Mouse (Mus musculus) thymus, adult 2 months (tissue): Measurements from ENCODE around the gene Slc31a2. TPM values are rescaled to one million over a fixed set of nuclear protein-coding genes. Genes with fewer than 3 reads are reported as not detected.
A peak's percentile ranks its signal among the peaks of the same experiment; 100 is the strongest.

ENCODE experiments used
- DNase-seq: peaks from one replicate; pipeline ENCODE4 v3.0.0; 2021
- H3K27ac ChIP-seq: fragments of 200-500 bp; 2 replicates; pipeline ENCODE4 v1.5.1; 2012; ENCODE audit warnings: low read length, control low read depth; ENCODE audit not compliant: control insufficient read depth, insufficient read depth
- H3K27me3 ChIP-seq: fragments of 200-500 bp; 2 replicates; pipeline ENCODE4 v1.6.1; 2012; ENCODE audit warnings: mild to moderate bottlenecking, low read length, moderate library complexity, mixed read lengths; ENCODE audit not compliant: control insufficient read depth, insufficient read depth
- H3K36me3 ChIP-seq: fragments of 200-500 bp; 2 replicates; pipeline ENCODE4 v1.6.1; 2012; ENCODE audit warnings: mild to moderate bottlenecking, low read length, moderate library complexity; ENCODE audit not compliant: control insufficient read depth, insufficient read depth
- H3K4me1 ChIP-seq: fragments of 200-500 bp; replicated peaks from 2 replicates; pipeline ENCODE4 v1.6.1; 2012; ENCODE audit warnings: low read length; ENCODE audit not compliant: control insufficient read depth, insufficient read depth
- H3K4me3 ChIP-seq: fragments of 200-500 bp; 2 replicates; pipeline ENCODE4 v1.5.1; 2012; ENCODE audit warnings: mild to moderate bottlenecking, low read length, control low read depth, moderate library complexity; ENCODE audit not compliant: control insufficient read depth, insufficient read depth
- CTCF ChIP-seq: fragments of 200-500 bp; IDR thresholded peaks from 2 replicates; pipeline ENCODE4 v1.5.1; 2012; ENCODE audit warnings: mild to moderate bottlenecking, control low read depth, low read length, moderate library complexity, borderline replicate concordance; ENCODE audit not compliant: control insufficient read depth, poor library complexity, insufficient read depth; ENCODE audit errors: extremely low read depth
- POLR2A ChIP-seq: fragments of 200-500 bp; IDR thresholded peaks from 2 replicates; pipeline ENCODE4 v1.6.1; 2012; ENCODE audit warnings: mild to moderate bottlenecking, low read length, control low read depth, moderate library complexity; ENCODE audit not compliant: control insufficient read depth, poor library complexity, insufficient read depth; ENCODE audit errors: extremely low read depth
- WGBS: fragments of 180-500 bp; shearing (Covaris S2); methylation state at CpG from one replicate; pipeline ENCODE4 v1.1.7; 2018; 5-methylcytosine and 5-hydroxymethylcytosine counted together
- polyA plus RNA-seq: library from polyadenylated mRNA; depleted of rRNA; stranded (reverse); fragments of >200 nt; gene quantifications from 2 replicates; pipeline ENCODE4 v1.2.3, GENCODE M21; 2012; rRNA removed

Slc31a2 gene
- 19.0 and 21.6 TPM in 2 replicates for polyA plus RNA-seq

DNA sequence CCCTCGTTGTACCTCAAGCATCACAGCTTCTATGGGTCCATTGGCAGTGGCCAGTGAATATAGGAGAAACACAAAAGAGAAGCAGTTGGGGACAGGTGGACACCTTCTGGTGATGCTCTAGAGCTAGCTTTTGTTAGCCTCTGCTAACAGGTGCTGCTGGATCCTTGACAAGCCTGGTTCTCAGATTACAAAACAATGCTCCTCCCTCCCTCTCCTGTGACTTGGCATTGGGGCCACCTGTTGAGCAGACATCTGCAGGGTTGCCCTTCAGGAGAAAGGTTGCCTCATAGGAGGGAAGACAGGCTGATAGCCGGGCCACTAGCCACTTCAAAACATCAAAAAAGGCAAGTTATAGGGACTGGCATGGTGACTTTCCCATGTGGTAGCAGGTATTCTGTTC is at the start of gene Slc31a2:
Slc31a2 (plus strand) TSS at position 287 of the 400 bp plus-strand sequence.
- H3K4me3 ChIP-seq, result no peak within 1 kb of the TSS
- no peak for DNase-seq
- H3K4me1 ChIP-seq, result no peaks in the 10 kb centered on the region; the same call in none of the 2 replicates
- TF ChIP-seq CTCF (no peak), POLR2A (no peak)
- no peaks in the 10 kb centered on the region for H3K27me3 ChIP-seq
- 44% methylated on average over 2 of the region's 2 CpGs for WGBS
- H3K36me3 ChIP-seq, result no peaks in the 10 kb centered on the region
- no peak within 1 kb of the TSS for H3K27ac ChIP-seq

DNA sequence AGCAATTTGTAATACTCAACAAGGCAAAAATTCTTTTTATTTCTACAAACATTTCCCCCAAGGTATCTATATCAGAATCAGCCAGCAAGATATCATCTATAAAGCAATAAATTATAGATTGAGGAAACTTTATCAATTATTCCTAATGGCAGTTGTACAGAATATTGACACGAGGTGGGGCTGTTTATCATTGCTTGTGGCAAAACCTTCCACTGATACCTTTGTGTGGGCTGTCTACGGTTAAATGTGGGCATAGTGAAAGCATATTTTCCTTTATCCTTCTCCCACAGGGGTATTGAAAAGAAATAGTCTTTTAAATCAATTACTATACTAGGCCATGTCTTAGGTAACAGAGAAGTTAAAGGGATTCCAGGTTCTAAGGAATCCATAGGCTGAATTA is 48.9 kb upstream of the Slc31a2 start:
- no peak overlapping the region for H3K4me3 ChIP-seq
- no peak for TF ChIP-seq CTCF
- no peak for TF ChIP-seq POLR2A
- H3K27me3 ChIP-seq, result no peaks in the 10 kb centered on the region
- WGBS, result 82% methylated on average over 2 of the region's 2 CpGs
- DNase-seq, result no peak
- H3K4me1 ChIP-seq, result no peaks in the 10 kb centered on the region
- no peaks in the 10 kb centered on the region for H3K36me3 ChIP-seq
- H3K27ac ChIP-seq, result no peak overlapping the region

DNA sequence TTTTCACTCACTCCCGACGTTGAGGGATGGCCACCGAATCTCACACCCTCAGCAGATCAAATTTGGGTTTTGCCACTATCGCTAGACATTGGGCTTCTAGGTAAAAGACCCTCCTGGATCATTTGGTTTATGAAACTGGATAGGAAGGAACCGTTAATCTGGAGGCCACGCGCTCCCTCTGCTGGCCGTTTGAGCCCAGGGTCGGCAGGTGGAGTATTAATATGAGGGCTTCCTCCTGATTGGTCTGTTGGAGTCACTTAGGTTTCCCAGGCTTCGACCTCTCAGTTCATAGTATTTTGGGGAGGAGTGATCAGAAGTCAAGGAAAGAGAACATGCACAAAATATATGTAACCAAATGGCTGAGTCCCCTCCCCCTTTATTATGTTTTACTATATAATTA is 34.0 kb upstream of the Slc31a2 start:
- Histone ChIP-seq H3K4me1 (no peaks in the 10 kb centered on the region), H3K36me3 (no peaks in the 10 kb centered on the region), H3K27me3 (no peaks in the 10 kb centered on the region), H3K27ac (no peak overlapping the region), H3K4me3 (no peak overlapping the region)
- TF ChIP-seq CTCF (no peak), POLR2A (no peak)
- peak; percentile 11 for DNase-seq
- 41% methylated on average over 10 of the region's 10 CpGs for WGBS

DNA sequence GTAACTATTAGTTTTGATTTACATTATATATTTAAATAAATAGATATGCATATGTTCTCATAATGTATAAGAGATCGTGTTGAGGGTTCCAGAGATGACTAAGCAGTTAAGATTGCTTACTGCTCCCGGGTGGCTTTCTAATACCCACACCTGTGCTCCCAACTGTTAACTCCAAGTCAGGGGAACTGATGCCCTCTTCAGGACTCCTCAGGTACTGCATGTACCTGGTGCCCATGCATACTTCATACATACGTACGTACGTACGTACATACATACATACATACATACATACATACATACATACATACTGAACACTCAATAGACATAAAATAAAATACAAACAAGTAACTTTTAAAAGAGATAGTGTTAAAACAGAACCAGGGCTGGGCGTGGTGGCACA is 32.9 kb upstream of the Slc31a2 start:
- Histone ChIP-seq H3K4me3 (no peak overlapping the region), H3K27ac (no peak overlapping the region), H3K27me3 (no peaks in the 10 kb centered on the region), H3K36me3 (no peaks in the 10 kb centered on the region), H3K4me1 (no peaks in the 10 kb centered on the region)
- no peak for TF ChIP-seq POLR2A
- no peak for TF ChIP-seq CTCF
- peak; percentile 14 for DNase-seq
- 84% methylated on average over 7 of the region's 7 CpGs for WGBS

DNA sequence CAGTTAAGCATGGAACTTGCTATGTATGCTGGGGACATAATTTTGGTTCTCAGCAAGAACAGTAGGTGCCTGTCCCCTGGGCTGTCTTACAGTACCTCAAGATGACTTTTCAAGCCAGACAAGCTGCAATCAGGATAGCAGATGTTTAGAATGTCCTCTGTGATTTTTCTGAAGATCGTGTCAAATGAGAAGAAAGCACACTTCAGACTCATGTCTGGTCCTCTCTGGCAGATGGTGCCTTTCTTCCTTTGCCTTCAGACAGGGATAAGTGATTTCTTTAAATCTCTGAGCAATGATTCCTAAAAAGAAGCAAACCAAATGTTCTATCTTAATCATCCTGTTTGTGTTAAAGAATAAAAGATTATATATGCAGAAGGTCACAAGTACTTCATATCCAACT is 32.2 kb upstream of the Slc31a2 start:
- Histone ChIP-seq H3K4me1 (no peaks in the 10 kb centered on the region), H3K36me3 (no peaks in the 10 kb centered on the region), H3K27ac (no peak overlapping the region), H3K27me3 (no peaks in the 10 kb centered on the region), H3K4me3 (no peak overlapping the region)
- TF ChIP-seq POLR2A, result no peak
- TF ChIP-seq CTCF, result no peak
- DNase-seq, result no peak
- 78% methylated on average over 1 of the region's 1 CpGs for WGBS

DNA sequence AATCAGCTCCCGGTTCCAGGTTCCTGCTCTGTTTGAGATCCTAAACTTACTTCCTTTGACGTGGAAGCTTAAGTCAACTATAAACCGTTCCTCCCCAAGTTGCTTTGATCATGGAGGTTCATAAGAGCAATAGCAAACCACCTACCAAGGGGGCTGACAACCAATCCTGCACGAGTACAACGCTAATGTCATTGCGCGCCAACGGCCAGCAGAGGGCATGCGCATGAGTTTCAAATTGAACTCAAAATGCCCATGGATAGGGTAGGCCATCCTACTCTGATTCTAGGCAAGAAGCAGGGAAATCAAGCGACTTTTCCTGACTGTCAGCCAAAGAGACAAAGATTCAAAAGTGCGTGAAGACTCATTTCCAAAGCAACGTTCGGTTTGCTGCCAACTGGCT is 31.6 kb upstream of the Slc31a2 start, which contains the start of gene Zfp37:
Zfp37 (minus strand) TSS at position 279 of the 400 bp plus-strand sequence.
- Histone ChIP-seq H3K36me3 (no peaks in the 10 kb centered on the region), H3K4me3 (no peak within 1 kb of the TSS), H3K27ac (no peak within 1 kb of the TSS), H3K4me1 (no peaks in the 10 kb centered on the region), H3K27me3 (no peaks in the 10 kb centered on the region)
- WGBS, result 74% methylated on average over 13 of the region's 13 CpGs
- TF ChIP-seq POLR2A (no peak), CTCF (no peak)
- DNase-seq, result no peak

DNA sequence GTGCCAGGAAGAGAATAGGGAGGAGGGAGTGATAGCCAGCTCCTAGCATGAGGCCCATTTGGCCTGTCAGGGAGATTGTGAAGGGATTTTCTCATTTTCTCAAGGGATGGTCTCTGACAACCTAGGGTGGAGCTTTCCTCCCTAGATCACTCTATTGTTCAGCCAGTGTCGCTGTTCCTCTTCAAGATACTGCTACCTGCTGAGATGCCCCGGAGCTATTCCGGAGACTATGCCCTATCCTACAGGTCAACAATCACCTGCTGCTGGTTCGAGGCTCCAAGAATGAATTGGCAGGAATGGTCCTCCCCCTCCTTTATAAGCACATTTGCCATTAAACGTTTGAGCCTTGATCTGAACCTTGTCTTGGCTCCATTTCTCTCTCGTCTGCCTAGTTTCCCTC is 21.8 kb upstream of the Slc31a2 start:
- TF ChIP-seq POLR2A (no peak), CTCF (no peak)
- H3K27ac ChIP-seq, result no peak overlapping the region
- no peaks in the 10 kb centered on the region for H3K36me3 ChIP-seq
- WGBS, result 78% methylated on average over 6 of the region's 6 CpGs
- H3K4me3 ChIP-seq, result no peak overlapping the region
- no peaks in the 10 kb centered on the region for H3K27me3 ChIP-seq
- no peak for DNase-seq
- no peaks in the 10 kb centered on the region for H3K4me1 ChIP-seq
